Mouse (Mus musculus) MEL (cell line): ENCODE data around the gene Ager. TPM values are rescaled to one million over a fixed set of nuclear protein-coding genes. Genes with fewer than 3 reads are reported as not detected.
A peak's percentile ranks its signal among the peaks of the same experiment; 100 is the strongest.

ENCODE experiments used
- DNase-seq: peaks from one replicate; pipeline ENCODE4 v3.0.0; 2011; ENCODE audit warnings: low read depth, low spot score
- H3K27ac ChIP-seq: 2 replicates; pipeline ENCODE4 v1.5.1; 2012; ENCODE audit warnings: low read depth, mild to moderate bottlenecking, control low read depth, low read length, moderate library complexity; ENCODE audit not compliant: control insufficient read depth
- H3K27me3 ChIP-seq, 2 experiments: fragments of 150-350 bp in 1 of 2; sonication (generic) in 1 of 2; 2 replicates each; pipeline ENCODE4 v1.6.1; 2012; ENCODE audit warnings: low read length in 2 of 2, mild to moderate bottlenecking in 2 of 2, improper control_type of control experiment in 1 of 2, moderate library complexity in 1 of 2; ENCODE audit not compliant: insufficient read depth in 2 of 2, control insufficient read depth in 1 of 2
- H3K36me3 ChIP-seq, 2 experiments: 2 replicates each; pipeline ENCODE4 v1.6.1; 2012 to 2014; ENCODE audit warnings: low read length in 2 of 2, improper control_type of control experiment in 1 of 2, inconsistent platforms in 1 of 2, mild to moderate bottlenecking in 1 of 2; ENCODE audit not compliant: insufficient read depth in 2 of 2, control insufficient read depth in 1 of 2
- H3K4me1 ChIP-seq, 2 experiments: fragments of 150-350 bp in 1 of 2; sonication (generic) in 1 of 2; 2 replicates each; pipeline ENCODE4 v1.6.1; 2012; ENCODE audit warnings: low read length in 2 of 2, improper control_type of control experiment in 1 of 2, mild to moderate bottlenecking in 1 of 2; ENCODE audit not compliant: insufficient read depth in 2 of 2, control insufficient read depth in 1 of 2
- H3K4me3 ChIP-seq, 2 experiments: fragments of 150-350 bp in 1 of 2; sonication (generic) in 1 of 2; 2 replicates each; pipeline ENCODE4 v1.5.1; 2012; ENCODE audit warnings: low read depth in 2 of 2, low read length in 2 of 2, mild to moderate bottlenecking in 2 of 2, moderate library complexity in 2 of 2, control low read depth in 1 of 2, improper control_type of control experiment in 1 of 2; ENCODE audit not compliant: control insufficient read depth in 1 of 2, insufficient read depth in 1 of 2
- H3K79me2 ChIP-seq: 2 replicates; pipeline ENCODE4 v1.6.1; 2012; ENCODE audit warnings: mild to moderate bottlenecking, low read length, moderate library complexity; ENCODE audit not compliant: control insufficient read depth, poor library complexity, insufficient read depth
- H3K9ac ChIP-seq: 2 replicates; pipeline ENCODE4 v1.6.1; 2012; ENCODE audit warnings: low read depth, mild to moderate bottlenecking, control low read depth, low read length, moderate library complexity; ENCODE audit not compliant: control insufficient read depth, poor library complexity, severe bottlenecking
- H3K9me3 ChIP-seq: fragments of 150-350 bp; sonication (generic); replicated peaks from 2 replicates; pipeline ENCODE4 v1.6.1; 2012; ENCODE audit warnings: mild to moderate bottlenecking, low read length, improper control_type of control experiment, moderate library complexity; ENCODE audit not compliant: insufficient read depth
- BHLHE40 ChIP-seq: IDR thresholded peaks from 2 replicates; pipeline ENCODE4 v1.6.1; 2012; ENCODE audit warnings: low read depth, mild to moderate bottlenecking, inconsistent platforms, low read length, improper control_type of control experiment, borderline replicate concordance
- CHD2 ChIP-seq: IDR thresholded peaks from 2 replicates; pipeline ENCODE4 v1.6.1; 2011; ENCODE audit warnings: low read length, improper control_type of control experiment
- E2F4 ChIP-seq: IDR thresholded peaks from 2 replicates; pipeline ENCODE4 v1.6.1; 2011; ENCODE audit warnings: low read depth, low read length, improper control_type of control experiment, borderline replicate concordance
- ELF1 ChIP-seq: IDR thresholded peaks from 2 replicates; pipeline ENCODE4 v1.6.1; 2014; ENCODE audit warnings: low read depth, mild to moderate bottlenecking, inconsistent platforms, low read length, improper control_type of control experiment, moderate library complexity
- GATA1 ChIP-seq: IDR thresholded peaks from 2 replicates; pipeline ENCODE4 v1.6.1; 2011; ENCODE audit warnings: low read depth, low read length, improper control_type of control experiment
- HCFC1 ChIP-seq: IDR thresholded peaks from 2 replicates; pipeline ENCODE4 v1.6.1; 2012; ENCODE audit warnings: low read depth, mild to moderate bottlenecking, inconsistent platforms, low read length, improper control_type of control experiment, moderate library complexity
- KAT2A ChIP-seq: conservative IDR thresholded peaks from 2 replicates; pipeline ENCODE4 v1.6.1; 2012; ENCODE audit warnings: low read depth, low read length, improper control_type of control experiment, inconsistent platforms
- MAFK ChIP-seq: IDR thresholded peaks from 2 replicates; pipeline ENCODE4 v1.6.1; 2011; ENCODE audit warnings: low read depth, mild to moderate bottlenecking, low read length, improper control_type of control experiment, borderline replicate concordance
- MYB ChIP-seq: IDR thresholded peaks from 2 replicates; pipeline ENCODE4 v1.6.1; 2011; ENCODE audit warnings: mild to moderate bottlenecking, low read depth, low read length, improper control_type of control experiment
- MYC ChIP-seq: IDR thresholded peaks from 2 replicates; pipeline ENCODE4 v1.6.1; 2011; ENCODE audit warnings: low read depth, mild to moderate bottlenecking, low read length, improper control_type of control experiment, moderate library complexity
- NELFE ChIP-seq: IDR thresholded peaks from 2 replicates; pipeline ENCODE4 v1.6.1; 2011; ENCODE audit warnings: low read depth, low read length, improper control_type of control experiment
- POLR2AphosphoS5 ChIP-seq: IDR thresholded peaks from 2 replicates; pipeline ENCODE4 v1.6.1; 2012; ENCODE audit warnings: low read depth, borderline replicate concordance, mild to moderate bottlenecking, inconsistent platforms, low read length, moderate library complexity, mixed read lengths
- RAD21 ChIP-seq: IDR thresholded peaks from 2 replicates; pipeline ENCODE4 v1.6.1; 2011; ENCODE audit warnings: mild to moderate bottlenecking, low read depth, low read length, improper control_type of control experiment
- RCOR1 ChIP-seq: IDR thresholded peaks from 2 replicates; pipeline ENCODE4 v1.6.1; 2012; ENCODE audit warnings: low read depth, mild to moderate bottlenecking, inconsistent platforms, low read length, improper control_type of control experiment
- SIN3A ChIP-seq: IDR thresholded peaks from 2 replicates; pipeline ENCODE4 v1.6.1; 2012; ENCODE audit warnings: low read length, improper control_type of control experiment, inconsistent platforms
- SMC3 ChIP-seq: IDR thresholded peaks from 2 replicates; pipeline ENCODE4 v1.6.1; 2011; ENCODE audit warnings: low read depth, low read length, improper control_type of control experiment
- TBP ChIP-seq: IDR thresholded peaks from 2 replicates; pipeline ENCODE4 v1.8.0; 2011; ENCODE audit warnings: low read depth, low read length, improper control_type of control experiment
- USF1 ChIP-seq: IDR thresholded peaks from 2 replicates; pipeline ENCODE4 v1.6.1; 2014; ENCODE audit warnings: low read depth, mild to moderate bottlenecking, inconsistent platforms, low read length, improper control_type of control experiment, moderate library complexity
- ZC3H11A ChIP-seq: IDR thresholded peaks from 2 replicates; pipeline ENCODE4 v1.6.1; 2012; ENCODE audit warnings: low read depth, mild to moderate bottlenecking, inconsistent platforms, low read length, improper control_type of control experiment
- ZMIZ1 ChIP-seq: IDR thresholded peaks from 2 replicates; pipeline ENCODE4 v1.6.1; 2012; ENCODE audit warnings: low read depth, mild to moderate bottlenecking, inconsistent platforms, low read length, improper control_type of control experiment, moderate library complexity
- ZNF384 ChIP-seq: IDR thresholded peaks from 2 replicates; pipeline ENCODE4 v1.6.1; 2012; ENCODE audit warnings: low read depth, mild to moderate bottlenecking, inconsistent platforms, low read length, improper control_type of control experiment
- polyA plus RNA-seq, 2 experiments: library from polyadenylated mRNA; stranded (reverse) in 1 of 2; unstranded in 1 of 2; fragments of >175 nt in 1 of 2; fragments of >200 nt in 1 of 2; gene quantifications; 2 replicates each; pipeline versions ENCODE4 v1.2.1 to v1.2.4; 2012; ENCODE audit warnings: low replicate concordance in 2 of 2, low read depth in 1 of 2; ENCODE audit not compliant: insufficient read length in 2 of 2, insufficient read depth in 1 of 2, missing spikeins in 1 of 2
- total RNA-seq: library from RNA; depleted of rRNA; stranded (reverse); fragments of 300-350 nt; gene quantifications from 2 replicates; pipeline ENCODE4 v1.2.3, GENCODE M21; 2012

Gene Ager
- total and polyA plus RNA-seq, 3 experiments, result 0.27 to 3.7 TPM; not detected in 1

- Histone ChIP-seq H3K79me2 (peaks cover 11% of the 10 kb centered on the region), H3K9me3 (no peaks in the 10 kb centered on the region), H3K36me3 (peaks cover 0 to 11% of the 10 kb centered on the region in 2 experiments; a peak in 2 of 4 replicates), H3K27me3 (no peaks in the 10 kb centered on the region; a peak in 2 of 4 replicates), H3K4me1 (peaks cover 0 to 27% of the 10 kb centered on the region in 2 experiments; a peak in 3 of 4 replicates), H3K4me3 (peak overlapping the region; percentile 23 to 27; a peak in 2 of 4 replicates), H3K27ac (no peak overlapping the region), H3K9ac (peak overlapping the region; percentile 32; the same call in 1 of the 2 replicates)
- TF ChIP-seq NELFE, result no peak
- no peak for TF ChIP-seq CHD2
- TF ChIP-seq SMC3, result no peak
- TF ChIP-seq ZMIZ1, result no peak
- no peak for TF ChIP-seq BHLHE40
- no peak for TF ChIP-seq SIN3A
- TF ChIP-seq ZNF384, result no peak
- TF ChIP-seq POLR2AphosphoS5, result no peak
- no peak for TF ChIP-seq ZC3H11A
- TF ChIP-seq TBP, result no peak
- no peak for TF ChIP-seq HCFC1
- no peak for TF ChIP-seq GATA1
- no peak for TF ChIP-seq E2F4
- TF ChIP-seq ELF1, result no peak
- TF ChIP-seq MYC, result no peak
- no peak for TF ChIP-seq USF1
- no peak for TF ChIP-seq RAD21
- TF ChIP-seq MAFK, result no peak
- no peak for TF ChIP-seq KAT2A
- no peak for TF ChIP-seq MYB
- no peak for DNase-seq
These were observed 33.2 kb downstream of the Ager start for GRCm38 (mm10) chr17:34630761-34631301.

- H3K27me3 ChIP-seq, result peaks cover 0 to 3% of the 10 kb centered on the region in 2 experiments; a peak in 2 of 4 replicates
- H3K27ac ChIP-seq, result no peak overlapping the region
- H3K9ac ChIP-seq, result peak overlapping the region; percentile 48
- H3K79me2 ChIP-seq, result peaks cover 4% of the 10 kb centered on the region; the same call in 1 of the 2 replicates
- peak overlapping the region; percentile 42 to 58 for H3K4me3 ChIP-seq
- TF ChIP-seq TBP (no peak), RCOR1 (0 out of 2 replicates have a peak, but pooled peaks have one; percentile 11)
- H3K36me3 ChIP-seq, result peaks cover 0 to 9% of the 10 kb centered on the region in 2 experiments; a peak in 2 of 4 replicates
- DNase-seq, result no peak
- no peaks in the 10 kb centered on the region for H3K9me3 ChIP-seq
- H3K4me1 ChIP-seq, result peaks cover 0 to 24% of the 10 kb centered on the region in 2 experiments; a peak in 3 of 4 replicates
These were observed 34.0 kb downstream of the Ager start for GRCm38 (mm10) chr17:34631647-34632046.
